Mouse (Mus musculus) adrenal gland, postnatal 10 days (tissue): ENCODE results near the gene Slc34a3. TPM values are rescaled to one million over a fixed set of nuclear protein-coding genes. Genes with fewer than 3 reads are reported as not detected.
"Not testable (repeated sequence)": the region's sequence is repeated elsewhere in the genome, so short reads cannot be mapped to it uniquely, and the experiment has no call there.

ENCODE experiments used
- DNase-seq: peaks from one replicate; pipeline ENCODE4 v3.0.0; 2021; ENCODE audit warnings: mixed read lengths
- long read RNA-seq, 2 experiments: library from polyadenylated mRNA; stranded (forward); transcript quantifications; one replicate each; pipeline ENCODE4 v2.0.0; 2021
- total RNA-seq, 2 experiments: library from RNA; stranded (reverse); gene quantifications; 2 replicates each; pipeline ENCODE4 v1.2.3; 2021

Gene Slc34a3
- not detected for total RNA-seq
- long read RNA-seq, experiment 1 = 0 reads
- long read RNA-seq, experiment 2, partial matches to known transcripts = 1 of 1 reads
- long read RNA-seq, experiment 2, other reads (novel, unspliced or antisense) = 0 of 1 reads

DNA sequence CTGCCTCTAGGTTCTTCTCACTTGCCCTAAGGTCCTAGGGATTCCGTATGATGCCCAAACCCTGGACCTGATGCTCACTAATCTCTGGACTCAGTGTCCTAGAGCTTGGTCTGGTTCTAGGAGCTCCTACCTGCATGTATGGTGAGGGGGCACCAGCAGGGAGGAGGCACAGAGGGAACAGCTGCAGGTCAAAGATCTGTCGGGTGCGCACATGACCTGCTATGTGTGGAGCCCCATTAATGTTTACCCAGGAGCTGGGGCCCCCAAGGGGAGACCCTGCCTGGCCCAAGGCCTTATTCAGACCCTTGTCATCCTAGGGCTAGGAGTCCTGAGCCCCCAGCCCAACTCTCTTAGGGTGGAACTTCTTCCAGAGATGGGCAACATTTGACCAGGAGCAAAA lies at the start of gene Slc34a3:
Gene Slc34a3, minus strand, starts transcription at position 315 of the 400 bp plus-strand sequence.
- no peak for DNase-seq

GRCm38 (mm10) chr2:25278928-25279882 lies 45.0 kb upstream of the Slc34a3 start:
- peak; percentile 87 for DNase-seq

DNA sequence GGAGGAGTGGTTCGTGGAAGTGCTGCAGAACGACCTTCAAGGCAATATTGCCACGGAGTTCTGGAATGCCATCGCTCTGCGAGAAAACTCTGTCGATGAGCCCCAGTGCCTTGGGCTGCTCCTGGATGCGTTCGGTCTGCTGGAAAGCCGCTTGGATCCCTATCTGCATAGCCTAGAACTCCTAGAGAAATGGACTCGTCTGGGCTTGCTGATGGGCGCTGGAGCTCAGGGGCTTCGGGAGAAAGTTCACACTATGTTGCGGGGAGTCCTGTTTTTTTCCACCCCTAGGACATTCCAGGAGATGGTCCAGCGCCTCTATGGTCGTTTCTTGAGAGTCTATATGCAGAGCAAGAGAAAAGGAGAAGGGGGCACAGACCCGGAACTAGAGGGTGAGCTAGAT lies 38.8 kb upstream of the Slc34a3 start:
- DNase-seq = no peak

DNA sequence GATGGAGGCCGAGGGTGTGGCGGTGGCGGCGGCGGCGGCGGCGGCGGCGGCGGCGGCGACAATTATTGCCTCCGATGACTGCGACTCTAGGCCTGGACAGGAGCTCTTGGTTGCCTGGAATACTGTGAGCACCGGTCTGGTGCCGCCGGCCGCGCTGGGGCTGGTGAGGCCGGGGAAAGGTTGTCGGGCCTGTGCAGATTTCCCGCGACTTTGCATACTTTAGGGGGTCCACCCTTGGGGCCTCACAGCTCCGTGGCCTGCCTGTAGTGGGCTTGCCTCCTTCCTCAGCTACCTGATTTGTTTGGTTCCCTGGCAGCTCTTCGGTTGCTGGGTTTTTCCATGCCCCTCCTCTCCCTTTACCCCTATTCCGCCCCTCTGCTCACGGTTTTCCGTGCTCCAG lies 38.4 kb upstream of the Slc34a3 start:
- no peak for DNase-seq

- peak; percentile 99 for DNase-seq
Measured at GRCm38 (mm10) chr2:25271827-25272511, 37.8 kb upstream of the Slc34a3 start, which contains the start of the genes Ssna1 and Anapc2. TSS of gene Ssna1 (minus strand) at chr2:25272438. TSS of gene Anapc2 (plus strand) at chr2:25272478.

DNA sequence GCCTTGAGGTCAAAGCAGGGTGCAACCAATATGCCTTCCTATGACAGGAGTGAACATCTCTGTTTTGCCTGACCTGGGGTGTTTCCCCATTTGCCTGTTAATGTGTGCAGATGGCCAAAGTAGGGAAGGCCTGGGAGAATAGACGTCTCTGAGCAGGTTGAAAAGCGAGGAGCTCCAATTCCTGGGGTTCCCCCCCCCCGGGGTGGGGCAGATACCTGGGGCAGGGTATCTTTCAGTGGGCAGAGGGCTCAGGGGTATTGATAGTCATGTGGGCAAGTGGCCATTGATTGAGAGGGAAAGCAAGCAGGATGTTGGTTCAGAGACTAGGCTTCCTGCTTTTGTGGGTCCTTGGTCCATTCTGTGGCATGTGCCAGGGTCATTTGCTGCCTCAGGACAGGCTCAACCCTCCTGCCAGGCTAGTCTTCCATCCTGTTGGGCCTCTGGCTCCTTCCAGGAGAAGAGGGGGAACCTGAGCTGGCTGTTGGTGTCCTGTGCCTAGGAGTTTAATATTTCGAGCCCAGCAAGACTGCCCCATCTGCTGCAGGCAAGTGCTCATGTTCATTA lies 33.7 kb upstream of the Slc34a3 start:
- no peak for DNase-seq

DNA sequence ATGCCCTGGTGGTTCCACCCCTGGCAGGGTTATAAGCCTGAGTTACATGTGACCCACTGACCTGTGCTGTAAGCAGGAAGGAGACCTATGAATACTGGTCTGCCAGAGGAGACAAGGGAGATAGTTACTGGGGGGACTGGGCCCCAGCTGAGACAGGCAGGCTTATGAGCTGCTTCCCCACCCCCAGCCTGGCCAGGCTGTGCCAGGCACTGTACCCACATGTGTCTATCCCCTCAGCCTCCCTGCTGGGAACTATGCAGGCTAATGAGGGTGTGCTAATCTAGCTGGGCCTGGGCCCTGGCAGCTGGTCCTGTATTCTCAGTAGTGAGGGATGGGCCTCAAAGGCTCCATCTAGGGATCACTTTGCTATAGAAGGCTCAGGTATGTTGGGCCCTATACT lies 33.1 kb upstream of the Slc34a3 start:
- no peak for DNase-seq

- DNase-seq = peak; percentile 67
Measured at GRCm38 (mm10) chr2:25266720-25267119, 32.6 kb upstream of the Slc34a3 start.

- no peak for DNase-seq
Measured at GRCm38 (mm10) chr2:25265897-25266656, 31.9 kb upstream of the Slc34a3 start.

GRCm38 (mm10) chr2:25264851-25265250 lies 30.7 kb upstream of the Slc34a3 start:
- peak; percentile 76 for DNase-seq

DNA sequence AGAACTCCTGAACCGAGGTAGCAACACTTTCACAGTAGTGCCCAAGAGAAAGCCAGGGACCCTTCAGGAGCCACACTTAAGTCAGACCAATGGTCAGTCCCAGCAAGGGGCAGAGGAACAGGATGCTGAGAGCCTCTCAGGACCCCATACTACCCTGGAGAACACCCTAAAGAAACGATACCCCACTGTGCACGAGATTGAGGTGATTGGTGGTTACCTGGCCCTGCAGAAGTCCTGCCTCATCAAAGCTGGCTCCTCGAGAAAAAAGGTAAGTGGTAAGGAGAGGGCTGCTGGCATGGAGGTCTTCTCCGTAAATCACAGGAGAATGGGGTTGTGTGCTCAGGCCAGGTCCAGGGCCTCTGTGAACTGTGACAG lies 30.1 kb upstream of the Slc34a3 start:
- no peak for DNase-seq

DNA sequence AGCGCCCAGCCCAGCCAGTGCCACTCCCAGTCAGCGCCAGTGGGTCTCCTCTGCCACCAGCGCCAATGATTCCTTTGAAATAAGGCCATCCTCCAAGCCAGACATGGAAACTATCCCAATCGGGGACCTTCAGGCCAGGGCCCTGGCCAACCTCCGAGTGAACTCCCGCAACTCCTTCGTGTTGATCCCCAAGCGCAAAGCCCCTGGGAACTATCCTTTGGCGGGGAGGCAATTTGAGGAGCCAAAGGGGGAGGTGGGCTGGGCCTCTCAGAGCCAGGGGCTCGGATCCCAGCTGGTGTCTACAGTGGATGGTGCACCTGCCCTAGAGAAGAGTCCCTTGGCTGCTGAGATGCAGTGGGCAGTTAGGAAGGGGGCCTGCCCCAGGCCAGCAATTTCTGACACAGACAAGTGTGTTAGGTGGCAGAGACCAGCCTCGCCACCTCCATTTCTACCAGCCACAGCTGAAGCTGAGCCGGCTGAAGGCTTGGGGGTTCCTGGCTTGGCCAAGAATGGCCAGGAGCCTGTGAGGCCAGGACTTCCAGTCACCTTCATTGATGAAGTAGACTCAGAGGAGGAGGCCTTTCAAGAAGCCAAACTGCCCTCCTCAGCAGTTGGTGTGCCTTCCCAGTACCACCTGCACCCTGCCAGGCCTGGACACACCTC lies 29.6 kb upstream of the Slc34a3 start:
- DNase-seq = no peak

DNA sequence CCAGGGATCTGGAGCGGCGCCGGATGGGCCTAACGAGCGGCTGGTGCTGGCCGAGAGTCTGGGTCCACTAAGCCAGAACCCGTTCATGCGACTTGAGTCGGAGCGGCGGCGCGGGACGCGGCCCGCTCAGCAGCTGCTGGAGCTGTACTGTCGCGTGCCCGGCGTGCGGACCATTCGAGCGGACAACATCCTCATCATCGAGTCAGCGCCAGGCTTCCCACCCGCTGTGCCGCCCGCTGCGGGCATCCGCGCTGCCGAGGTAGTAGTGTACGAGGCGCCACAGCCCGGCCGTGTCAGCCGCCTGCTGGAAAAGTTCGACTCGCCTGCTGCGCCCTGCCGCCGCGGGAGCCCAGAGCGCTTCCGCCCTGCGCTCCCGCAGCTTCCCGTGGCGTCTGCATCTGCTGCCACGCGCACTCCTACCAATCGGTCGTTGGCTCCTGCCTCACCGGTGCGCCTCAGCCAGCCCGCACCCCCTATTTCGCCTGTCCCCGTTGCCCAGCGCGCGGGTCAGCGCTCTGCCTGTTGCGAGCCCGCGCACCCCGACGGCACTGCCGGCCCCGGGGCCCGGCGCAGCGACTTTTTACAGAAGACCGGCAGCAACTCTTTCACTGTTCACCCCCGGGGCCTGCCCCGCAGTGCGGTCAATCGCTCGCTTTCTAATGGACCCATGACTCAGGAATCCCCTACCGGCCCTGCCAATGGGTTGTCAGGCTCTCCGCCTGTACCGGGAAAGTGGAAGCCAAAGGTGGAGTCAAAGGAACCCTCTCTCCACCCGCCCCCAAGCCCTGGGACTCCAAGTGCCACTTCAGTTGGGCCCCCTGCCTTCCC lies 28.8 kb upstream of the Slc34a3 start:
- DNase-seq = peak; percentile 58

- peak; percentile 96 for DNase-seq
Measured at GRCm38 (mm10) chr2:25262291-25262767, 28.2 kb upstream of the Slc34a3 start, which contains the start of gene Tprn. TSS of gene Tprn (plus strand) at chr2:25262618.

GRCm38 (mm10) chr2:25261870-25262269 lies 27.7 kb upstream of the Slc34a3 start:
- DNase-seq = no peak

GRCm38 (mm10) chr2:25258887-25259286 lies 24.7 kb upstream of the Slc34a3 start:
- no peak for DNase-seq

GRCm38 (mm10) chr2:25257250-25257649 lies 23.1 kb upstream of the Slc34a3 start:
- not testable (repeated sequence) for DNase-seq

DNA sequence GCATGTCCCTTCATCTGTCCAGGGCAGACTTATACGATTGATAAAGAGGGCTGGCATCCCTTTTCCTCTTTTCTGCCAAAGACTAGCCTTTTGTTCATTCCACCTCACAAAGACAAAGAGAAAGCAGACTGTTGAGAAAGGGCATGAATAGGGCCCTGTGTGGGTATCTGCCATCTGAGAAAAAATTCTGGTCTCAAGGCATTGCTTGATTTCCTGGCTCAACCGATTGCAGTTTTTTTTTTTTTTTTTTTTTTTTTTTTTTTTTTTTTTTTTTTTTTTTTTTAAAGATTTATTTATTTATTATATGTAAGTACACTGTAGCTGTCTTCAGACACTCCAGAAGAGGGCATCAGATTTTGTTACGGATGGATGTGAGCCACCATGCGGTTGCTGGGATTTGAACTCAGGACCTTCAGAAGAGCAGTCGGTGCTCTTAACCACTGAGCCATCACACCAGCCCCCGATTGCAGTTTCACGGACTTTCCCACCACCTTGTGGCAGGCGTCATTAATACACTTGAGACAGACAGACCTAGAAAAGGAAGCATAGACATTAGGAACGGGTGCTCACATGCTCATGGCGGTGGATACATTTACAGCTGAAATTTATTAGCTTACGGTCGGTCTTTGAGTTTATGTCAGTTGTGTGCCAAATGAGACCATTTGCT lies 22.4 kb upstream of the Slc34a3 start:
- peak; percentile 61 for DNase-seq

DNA sequence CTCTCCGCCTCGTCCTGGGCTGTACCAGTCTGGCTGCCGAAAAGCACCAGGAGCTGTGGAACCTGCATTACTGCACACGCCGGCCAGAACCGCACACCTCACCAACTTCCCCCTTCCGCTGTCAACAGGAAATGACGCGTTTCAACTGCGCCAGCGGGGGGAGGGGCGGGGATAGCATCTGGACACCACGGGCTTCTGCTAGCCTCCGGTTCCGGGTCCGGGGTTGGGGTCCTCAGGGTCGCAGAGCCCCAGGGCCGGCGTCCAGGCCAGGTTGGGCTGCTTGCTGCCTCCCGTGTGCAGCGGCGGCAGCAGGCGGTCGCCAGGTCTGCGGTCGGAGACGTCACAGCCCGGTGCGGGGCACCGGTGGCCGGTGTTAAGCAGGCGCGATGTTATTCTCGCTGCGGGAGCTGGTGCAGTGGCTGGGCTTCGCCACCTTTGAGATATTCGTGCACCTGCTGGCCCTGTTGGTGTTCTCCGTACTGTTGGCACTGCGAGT lies 21.2 kb upstream of the Slc34a3 start, which contains the start of gene Tmem203:
Gene Tmem203, plus strand, starts transcription at position 156 of the 496 bp plus-strand sequence.
- DNase-seq = peak; percentile 93
